Mouse (Mus musculus) CH12.LX (cell line): ENCODE data around the gene Hcn4. TPM values are rescaled to one million over a fixed set of nuclear protein-coding genes. Genes with fewer than 3 reads are reported as not detected.

Source experiments
- DNase-seq: peaks from one replicate; pipeline ENCODE4 v3.0.0-alpha.2; 2013; ENCODE audit errors: extremely low read depth
- H3K27ac ChIP-seq: 2 replicates; pipeline ENCODE4 v1.5.1; 2012; ENCODE audit warnings: low read depth, mild to moderate bottlenecking, control low read depth, moderate library complexity; ENCODE audit not compliant: insufficient read depth
- H3K27me3 ChIP-seq: replicated peaks from 2 replicates; pipeline ENCODE3; 2012; ENCODE audit warnings: inconsistent platforms
- H3K36me3 ChIP-seq, 2 experiments: replicated peaks in 1 of 2; 2 replicates each; pipeline versions ENCODE3 to v1.6.1; 2012; ENCODE audit warnings: inconsistent platforms in 1 of 2, low read length in 1 of 2, mild to moderate bottlenecking in 1 of 2, mixed read lengths in 1 of 2, moderate library complexity in 1 of 2; ENCODE audit not compliant: control insufficient read depth in 1 of 2, insufficient read depth in 1 of 2
- H3K4me1 ChIP-seq, 2 experiments: 2 replicates each; pipeline ENCODE4 v1.6.1; 2012; ENCODE audit warnings: inconsistent platforms in 1 of 2, moderate library complexity in 1 of 2; ENCODE audit not compliant: insufficient read depth in 2 of 2, control insufficient read depth in 1 of 2
- H3K4me2 ChIP-seq: 2 replicates; pipeline ENCODE4 v1.6.1; 2012; ENCODE audit warnings: low read depth, mild to moderate bottlenecking, control low read depth; ENCODE audit not compliant: poor library complexity, insufficient read depth, severe bottlenecking
- H3K4me3 ChIP-seq, 3 experiments: fragments of 150-350 bp in 1 of 3; sonication (generic) in 1 of 3; replicated peaks in 1 of 3; 2 replicates each; pipeline versions ENCODE3 to v1.5.1; 2011 to 2012; ENCODE audit warnings: low read depth in 2 of 3, low read length in 2 of 3, mild to moderate bottlenecking in 2 of 3, moderate library complexity in 2 of 3, control low read depth in 1 of 3, improper control_type of control experiment in 1 of 3, inconsistent platforms in 1 of 3, mixed read lengths in 1 of 3; ENCODE audit not compliant: poor library complexity in 1 of 3
- H3K79me2 ChIP-seq: replicated peaks from 2 replicates; pipeline ENCODE4 v1.6.1; 2012; ENCODE audit warnings: mild to moderate bottlenecking, moderate library complexity; ENCODE audit not compliant: control insufficient read depth, poor library complexity, insufficient read depth, severe bottlenecking; ENCODE audit errors: extremely low read depth
- H3K9ac ChIP-seq: 2 replicates; pipeline ENCODE4 v1.6.1; 2012; ENCODE audit warnings: low read depth, mild to moderate bottlenecking, control low read depth, moderate library complexity; ENCODE audit not compliant: insufficient read depth
- H3K9me3 ChIP-seq: replicated peaks from 2 replicates; pipeline ENCODE3; 2012; ENCODE audit warnings: low read length, inconsistent platforms, mixed read lengths
- CHD1 ChIP-seq: IDR thresholded peaks from 2 replicates; pipeline ENCODE4 v1.6.1; 2012; ENCODE audit warnings: low read depth, low read length, improper control_type of control experiment, inconsistent platforms
- CTCF ChIP-seq, 2 experiments: IDR thresholded peaks in 1 of 2; conservative IDR thresholded peaks in 1 of 2; 2 replicates each; pipeline ENCODE4 v1.5.1; 2011 to 2012; ENCODE audit warnings: low read depth in 2 of 2, low read length in 2 of 2, improper control_type of control experiment in 1 of 2, inconsistent platforms in 1 of 2, mild to moderate bottlenecking in 1 of 2, moderate library complexity in 1 of 2
- GABPA ChIP-seq: IDR thresholded peaks from 2 replicates; pipeline ENCODE4 v1.6.1; 2012; ENCODE audit warnings: low read depth, low read length, improper control_type of control experiment, inconsistent platforms; ENCODE audit not compliant: insufficient replicate concordance
- HCFC1 ChIP-seq: IDR thresholded peaks from 2 replicates; pipeline ENCODE4 v1.6.1; 2012; ENCODE audit warnings: low read depth, mild to moderate bottlenecking, inconsistent platforms, low read length, improper control_type of control experiment
- JUND ChIP-seq: conservative IDR thresholded peaks from 2 replicates; pipeline ENCODE4 v1.6.1; 2011; ENCODE audit warnings: low read depth, low read length, improper control_type of control experiment
- MAFK ChIP-seq: IDR thresholded peaks from 2 replicates; pipeline ENCODE4 v1.6.1; 2011; ENCODE audit warnings: low read length, improper control_type of control experiment; ENCODE audit not compliant: insufficient replicate concordance
- MAX ChIP-seq: IDR thresholded peaks from 2 replicates; pipeline ENCODE4 v1.6.1; 2011; ENCODE audit warnings: low read length, improper control_type of control experiment
- MAZ ChIP-seq: IDR thresholded peaks from 2 replicates; pipeline ENCODE4 v1.6.1; 2012; ENCODE audit warnings: low read depth, mild to moderate bottlenecking, inconsistent platforms, low read length, improper control_type of control experiment, moderate library complexity
- MXI1 ChIP-seq: IDR thresholded peaks from 2 replicates; pipeline ENCODE4 v1.6.1; 2011; ENCODE audit warnings: mild to moderate bottlenecking, low read depth, low read length, improper control_type of control experiment
- MYC ChIP-seq: IDR thresholded peaks from 2 replicates; pipeline ENCODE4 v1.6.1; 2011; ENCODE audit warnings: low read depth, mild to moderate bottlenecking, improper control_type of control experiment, low read length
- NELFE ChIP-seq: IDR thresholded peaks from 2 replicates; pipeline ENCODE4 v1.6.1; 2011; ENCODE audit warnings: low read depth, low read length, improper control_type of control experiment
- POLR2AphosphoS2 ChIP-seq: IDR thresholded peaks from 2 replicates; pipeline ENCODE4 v1.6.1; 2011; ENCODE audit warnings: low read depth, low read length, improper control_type of control experiment
- TBP ChIP-seq: conservative IDR thresholded peaks from 2 replicates; pipeline ENCODE4 v1.6.1; 2011; ENCODE audit warnings: low read depth, low read length, improper control_type of control experiment
- TCF12 ChIP-seq: IDR thresholded peaks from 2 replicates; pipeline ENCODE4 v1.6.1; 2014; ENCODE audit warnings: low read depth, mild to moderate bottlenecking, inconsistent platforms, low read length, improper control_type of control experiment
- UBTF ChIP-seq: IDR thresholded peaks from 2 replicates; pipeline ENCODE4 v1.6.1; 2012; ENCODE audit warnings: low read depth, mild to moderate bottlenecking, inconsistent platforms, low read length, improper control_type of control experiment, moderate library complexity
- USF1 ChIP-seq: IDR thresholded peaks from 2 replicates; pipeline ENCODE4 v1.6.1; 2014; ENCODE audit warnings: low read depth, mild to moderate bottlenecking, inconsistent platforms, low read length, improper control_type of control experiment
- ZKSCAN1 ChIP-seq: IDR thresholded peaks from 2 replicates; pipeline ENCODE4 v1.6.1; 2012; ENCODE audit warnings: low read depth, inconsistent platforms, low read length, improper control_type of control experiment, borderline replicate concordance
- ZMIZ1 ChIP-seq: IDR thresholded peaks from 2 replicates; pipeline ENCODE4 v1.6.1; 2012; ENCODE audit warnings: low read depth, mild to moderate bottlenecking, inconsistent platforms, low read length, improper control_type of control experiment
- ZNF384 ChIP-seq: IDR thresholded peaks from 2 replicates; pipeline ENCODE4 v1.6.1; 2012; ENCODE audit warnings: low read depth, low read length, improper control_type of control experiment, inconsistent platforms
- dilution Hi-C: fragments of 300-500 bp; cut with MboI; formaldehyde crosslinking; loops from 2 replicates; pipeline ENCODE4 v1.14.3; 2020; ENCODE audit warnings: low sequenced_read_pairs; ENCODE audit not compliant: extremely low pct_unique_long_range_greater_than_20kb, extremely low pct_ligation_motif_present
- in situ Hi-C: fragments of 300-500 bp; cut with MboI; formaldehyde crosslinking; loops from 3 replicates; pipeline ENCODE4 v1.14.3; 2019; ENCODE audit warnings: low sequenced_read_pairs, low pct_ligation_motif_present, low pct_unique_long_range_greater_than_20kb, mixed read lengths
- polyA plus RNA-seq: library from polyadenylated mRNA; unstranded; fragments of >175 nt; gene quantifications from 2 replicates; pipeline ENCODE4 v1.2.1, GENCODE M21; 2012; ENCODE audit warnings: low read depth; ENCODE audit not compliant: insufficient read length
- total RNA-seq, 2 experiments: library from RNA; depleted of rRNA; stranded (reverse); fragments of 300-350 nt in 1 of 2; fragments of >200 nt in 1 of 2; gene quantifications; 2 replicates each; pipeline ENCODE4 v1.2.3; 2012 to 2014

Hcn4 gene
- total and polyA plus RNA-seq, 3 experiments: 0.04 TPM; not detected in 2

DNA sequence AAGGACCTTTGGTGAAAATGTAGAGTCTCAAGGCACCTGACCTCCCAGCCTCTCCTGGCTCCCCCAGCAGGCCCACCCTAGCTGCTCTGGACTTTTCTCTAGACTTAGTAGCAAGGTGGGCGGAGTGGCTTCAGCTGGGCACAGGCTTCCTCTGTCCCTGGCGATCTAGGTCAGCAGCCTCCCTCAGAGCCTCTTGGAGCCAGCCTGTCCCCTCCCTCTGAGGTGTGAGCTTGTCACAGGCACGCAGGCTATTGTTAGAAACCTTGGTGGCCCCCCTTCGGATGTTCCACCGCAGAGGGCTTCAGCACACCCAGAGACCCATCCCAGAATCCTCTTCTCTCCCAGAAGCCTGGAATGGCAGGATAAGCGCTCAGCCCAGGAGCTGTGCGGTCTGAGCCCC lies 24.5 kb downstream of the Hcn4 start:
- no peaks in the 10 kb centered on the region for H3K36me3 ChIP-seq
- peaks cover 28% of the 10 kb centered on the region for H3K27me3 ChIP-seq
- 0 out of 4 replicates have a peak, but pooled peaks cover 0 to under 1% of the 10 kb centered on the region in 2 experiments for H3K4me1 ChIP-seq
- dilution Hi-C loops: no loop called here
- DNase-seq: no peak
- no peak for TF ChIP-seq MAFK
- no peak for TF ChIP-seq ZNF384
- no peak for TF ChIP-seq TBP
- TF ChIP-seq CHD1: no peak
- TF ChIP-seq JUND: no peak
- no peak for TF ChIP-seq CTCF (conservative IDR thresholded peaks at IDR 0.05 in 1 of 2, IDR thresholded peaks at IDR 0.05 in 1 of 2; ENCODE audit: low read depth in 2 of 2, low read length in 2 of 2)
- TF ChIP-seq MYC: no peak
- TF ChIP-seq MXI1: no peak
- no peak for TF ChIP-seq USF1
- no peak for TF ChIP-seq MAX
- TF ChIP-seq GABPA: no peak
- TF ChIP-seq ZMIZ1: no peak
- H3K79me2 ChIP-seq: no peaks in the 10 kb centered on the region
- in situ Hi-C loops: no loop called here
- H3K4me3 ChIP-seq: no peak overlapping the region
- H3K27ac ChIP-seq: no peak overlapping the region
- H3K9me3 ChIP-seq: no peaks in the 10 kb centered on the region
- no peak overlapping the region for H3K4me2 ChIP-seq
- no peak overlapping the region for H3K9ac ChIP-seq

GRCm38 (mm10) chr9:58849576-58850315 lies 26.5 kb downstream of the Hcn4 start:
- no peaks in the 10 kb centered on the region for H3K79me2 ChIP-seq

More at GRCm38 (mm10) chr9:58849576-58850315, 26.5 kb downstream of the Hcn4 start:
- Histone ChIP-seq H3K36me3 (no peaks in the 10 kb centered on the region), H3K27me3 (peaks cover 19% of the 10 kb centered on the region), H3K4me2 (no peak overlapping the region), H3K27ac (no peak overlapping the region), H3K9ac (no peak overlapping the region), H3K9me3 (no peaks in the 10 kb centered on the region), H3K4me1 (peaks cover 2 to 14% of the 10 kb centered on the region in 2 experiments; a peak in 3 of 4 replicates), H3K4me3 (no peak overlapping the region)
- dilution Hi-C loops: no loop called here
- in situ Hi-C loops: no loop called here
- DNase-seq: no peak
- no peak for TF ChIP-seq ZKSCAN1
- TF ChIP-seq ZNF384: no peak
- TF ChIP-seq HCFC1: no peak
- TF ChIP-seq MAZ: no peak
- TF ChIP-seq POLR2AphosphoS2: no peak
- TF ChIP-seq UBTF: no peak
- TF ChIP-seq USF1: no peak
- no peak for TF ChIP-seq CTCF (conservative IDR thresholded peaks at IDR 0.05 in 1 of 2, IDR thresholded peaks at IDR 0.05 in 1 of 2; ENCODE audit: low read depth in 2 of 2, low read length in 2 of 2)
- no peak for TF ChIP-seq TCF12
- no peak for TF ChIP-seq NELFE
- no peak for TF ChIP-seq MAX
